Mouse (Mus musculus) MEL (cell line): Measurements from ENCODE around the gene Cldn3. TPM values are rescaled to one million over a fixed set of nuclear protein-coding genes. Genes with fewer than 3 reads are reported as not detected.

Experiments
- DNase-seq: peaks from one replicate; pipeline ENCODE4 v3.0.0; 2011; ENCODE audit warnings: low read depth, low spot score
- H3K27ac ChIP-seq: 2 replicates; pipeline ENCODE4 v1.5.1; 2012; ENCODE audit warnings: low read depth, mild to moderate bottlenecking, control low read depth, low read length, moderate library complexity; ENCODE audit not compliant: control insufficient read depth
- H3K27me3 ChIP-seq, 2 experiments: fragments of 150-350 bp in 1 of 2; sonication (generic) in 1 of 2; 2 replicates each; pipeline ENCODE4 v1.6.1; 2012; ENCODE audit warnings: low read length in 2 of 2, mild to moderate bottlenecking in 2 of 2, improper control_type of control experiment in 1 of 2, moderate library complexity in 1 of 2; ENCODE audit not compliant: insufficient read depth in 2 of 2, control insufficient read depth in 1 of 2
- H3K36me3 ChIP-seq, 2 experiments: 2 replicates each; pipeline ENCODE4 v1.6.1; 2012 to 2014; ENCODE audit warnings: low read length in 2 of 2, improper control_type of control experiment in 1 of 2, inconsistent platforms in 1 of 2, mild to moderate bottlenecking in 1 of 2; ENCODE audit not compliant: insufficient read depth in 2 of 2, control insufficient read depth in 1 of 2
- H3K4me1 ChIP-seq, 2 experiments: fragments of 150-350 bp in 1 of 2; sonication (generic) in 1 of 2; 2 replicates each; pipeline ENCODE4 v1.6.1; 2012; ENCODE audit warnings: low read length in 2 of 2, improper control_type of control experiment in 1 of 2, mild to moderate bottlenecking in 1 of 2; ENCODE audit not compliant: insufficient read depth in 2 of 2, control insufficient read depth in 1 of 2
- H3K4me3 ChIP-seq, 2 experiments: fragments of 150-350 bp in 1 of 2; sonication (generic) in 1 of 2; 2 replicates each; pipeline ENCODE4 v1.5.1; 2012; ENCODE audit warnings: low read depth in 2 of 2, low read length in 2 of 2, mild to moderate bottlenecking in 2 of 2, moderate library complexity in 2 of 2, control low read depth in 1 of 2, improper control_type of control experiment in 1 of 2; ENCODE audit not compliant: control insufficient read depth in 1 of 2, insufficient read depth in 1 of 2
- H3K79me2 ChIP-seq: 2 replicates; pipeline ENCODE4 v1.6.1; 2012; ENCODE audit warnings: mild to moderate bottlenecking, low read length, moderate library complexity; ENCODE audit not compliant: control insufficient read depth, poor library complexity, insufficient read depth
- H3K9ac ChIP-seq: 2 replicates; pipeline ENCODE4 v1.6.1; 2012; ENCODE audit warnings: low read depth, mild to moderate bottlenecking, control low read depth, low read length, moderate library complexity; ENCODE audit not compliant: control insufficient read depth, poor library complexity, severe bottlenecking
- H3K9me3 ChIP-seq: fragments of 150-350 bp; sonication (generic); replicated peaks from 2 replicates; pipeline ENCODE4 v1.6.1; 2012; ENCODE audit warnings: mild to moderate bottlenecking, low read length, improper control_type of control experiment, moderate library complexity; ENCODE audit not compliant: insufficient read depth
- BHLHE40 ChIP-seq: IDR thresholded peaks from 2 replicates; pipeline ENCODE4 v1.6.1; 2012; ENCODE audit warnings: low read depth, mild to moderate bottlenecking, inconsistent platforms, low read length, improper control_type of control experiment, borderline replicate concordance
- CHD2 ChIP-seq: IDR thresholded peaks from 2 replicates; pipeline ENCODE4 v1.6.1; 2011; ENCODE audit warnings: low read length, improper control_type of control experiment
- CTCF ChIP-seq, 3 experiments: IDR thresholded peaks in 2 of 3; conservative IDR thresholded peaks in 1 of 3; 2 replicates each; pipeline ENCODE4 v1.5.1; 2011 to 2012; ENCODE audit warnings: low read length in 3 of 3, low read depth in 2 of 3, mild to moderate bottlenecking in 2 of 3, improper control_type of control experiment in 1 of 3, inconsistent platforms in 1 of 3, mixed read lengths in 1 of 3, moderate library complexity in 1 of 3; ENCODE audit not compliant: control insufficient read depth in 1 of 3, insufficient read depth in 1 of 3, poor library complexity in 1 of 3, severe bottlenecking in 1 of 3
- EP300 ChIP-seq, 2 experiments: IDR thresholded peaks; 2 replicates each; pipeline ENCODE4 v1.6.1; 2011; ENCODE audit warnings: improper control_type of control experiment in 2 of 2, low read length in 2 of 2, low read depth in 1 of 2, mild to moderate bottlenecking in 1 of 2
- ETS1 ChIP-seq: IDR thresholded peaks from 2 replicates; pipeline ENCODE4 v1.6.1; 2012; ENCODE audit warnings: low read depth, mild to moderate bottlenecking, inconsistent platforms, low read length, improper control_type of control experiment, moderate library complexity
- GABPA ChIP-seq: IDR thresholded peaks from 2 replicates; pipeline ENCODE4 v1.6.1; 2012; ENCODE audit warnings: low read depth, mild to moderate bottlenecking, inconsistent platforms, low read length, improper control_type of control experiment, moderate library complexity
- GATA1 ChIP-seq: IDR thresholded peaks from 2 replicates; pipeline ENCODE4 v1.6.1; 2011; ENCODE audit warnings: low read depth, low read length, improper control_type of control experiment
- MAFK ChIP-seq: IDR thresholded peaks from 2 replicates; pipeline ENCODE4 v1.6.1; 2011; ENCODE audit warnings: low read depth, mild to moderate bottlenecking, low read length, improper control_type of control experiment, borderline replicate concordance
- MAX ChIP-seq: IDR thresholded peaks from 2 replicates; pipeline ENCODE4 v1.6.1; 2011; ENCODE audit warnings: low read length, improper control_type of control experiment
- MEF2A ChIP-seq: IDR thresholded peaks from 2 replicates; pipeline ENCODE4 v1.6.1; 2014; ENCODE audit warnings: low read depth, mild to moderate bottlenecking, inconsistent platforms, low read length, improper control_type of control experiment; ENCODE audit not compliant: poor library complexity, insufficient replicate concordance, severe bottlenecking; ENCODE audit errors: extremely low read depth
- MYB ChIP-seq: IDR thresholded peaks from 2 replicates; pipeline ENCODE4 v1.6.1; 2011; ENCODE audit warnings: mild to moderate bottlenecking, low read depth, low read length, improper control_type of control experiment
- MYC ChIP-seq: IDR thresholded peaks from 2 replicates; pipeline ENCODE4 v1.6.1; 2011; ENCODE audit warnings: low read depth, mild to moderate bottlenecking, low read length, improper control_type of control experiment, moderate library complexity
- NRF1 ChIP-seq: IDR thresholded peaks from 2 replicates; pipeline ENCODE4 v1.6.1; 2014; ENCODE audit warnings: low read depth, mild to moderate bottlenecking, inconsistent platforms, low read length, improper control_type of control experiment, moderate library complexity; ENCODE audit not compliant: poor library complexity, insufficient read depth, severe bottlenecking
- POLR2AphosphoS5 ChIP-seq: IDR thresholded peaks from 2 replicates; pipeline ENCODE4 v1.6.1; 2012; ENCODE audit warnings: low read depth, borderline replicate concordance, mild to moderate bottlenecking, inconsistent platforms, low read length, moderate library complexity, mixed read lengths
- RCOR1 ChIP-seq: IDR thresholded peaks from 2 replicates; pipeline ENCODE4 v1.6.1; 2012; ENCODE audit warnings: low read depth, mild to moderate bottlenecking, inconsistent platforms, low read length, improper control_type of control experiment
- TBP ChIP-seq: IDR thresholded peaks from 2 replicates; pipeline ENCODE4 v1.8.0; 2011; ENCODE audit warnings: low read depth, low read length, improper control_type of control experiment
- TCF12 ChIP-seq: IDR thresholded peaks from 2 replicates; pipeline ENCODE4 v1.6.1; 2014; ENCODE audit warnings: low read depth, mild to moderate bottlenecking, inconsistent platforms, low read length, improper control_type of control experiment, moderate library complexity
- USF1 ChIP-seq: IDR thresholded peaks from 2 replicates; pipeline ENCODE4 v1.6.1; 2014; ENCODE audit warnings: low read depth, mild to moderate bottlenecking, inconsistent platforms, low read length, improper control_type of control experiment, moderate library complexity
- ZC3H11A ChIP-seq: IDR thresholded peaks from 2 replicates; pipeline ENCODE4 v1.6.1; 2012; ENCODE audit warnings: low read depth, mild to moderate bottlenecking, inconsistent platforms, low read length, improper control_type of control experiment
- ZKSCAN1 ChIP-seq: IDR thresholded peaks from 2 replicates; pipeline ENCODE4 v1.6.1; 2012; ENCODE audit warnings: low read depth, mild to moderate bottlenecking, inconsistent platforms, low read length, improper control_type of control experiment, moderate library complexity
- ZMIZ1 ChIP-seq: IDR thresholded peaks from 2 replicates; pipeline ENCODE4 v1.6.1; 2012; ENCODE audit warnings: low read depth, mild to moderate bottlenecking, inconsistent platforms, low read length, improper control_type of control experiment, moderate library complexity
- polyA plus RNA-seq, 2 experiments: library from polyadenylated mRNA; stranded (reverse) in 1 of 2; unstranded in 1 of 2; fragments of >175 nt in 1 of 2; fragments of >200 nt in 1 of 2; gene quantifications; 2 replicates each; pipeline versions ENCODE4 v1.2.1 to v1.2.4; 2012; ENCODE audit warnings: low replicate concordance in 2 of 2, low read depth in 1 of 2; ENCODE audit not compliant: insufficient read length in 2 of 2, insufficient read depth in 1 of 2, missing spikeins in 1 of 2
- total RNA-seq: library from RNA; depleted of rRNA; stranded (reverse); fragments of 300-350 nt; gene quantifications from 2 replicates; pipeline ENCODE4 v1.2.3, GENCODE M21; 2012

Gene Cldn3
- total and polyA plus RNA-seq, 3 experiments, result 1.1 TPM; not detected in 2

DNA sequence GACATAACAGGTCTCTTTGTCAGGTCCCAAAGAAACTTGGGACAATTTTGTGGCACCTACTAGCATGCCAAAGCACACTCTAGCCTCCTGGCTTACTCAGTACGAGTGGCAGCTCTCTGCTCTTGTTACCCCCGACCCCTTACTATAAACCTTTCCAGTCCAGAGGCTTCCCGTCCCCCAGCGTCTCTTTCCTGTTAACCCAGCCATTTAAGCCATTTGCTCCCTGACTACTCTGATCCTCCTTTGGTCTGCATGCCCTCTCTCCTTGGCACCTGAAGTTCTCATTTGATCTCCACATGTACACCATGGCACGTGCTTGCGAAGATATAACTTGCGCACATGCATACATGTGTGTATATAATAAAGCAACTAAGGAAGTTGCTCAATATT is 24.3 kb downstream of the Cldn3 start:
- Histone ChIP-seq H3K4me1 (peaks cover 2 to 14% of the 10 kb centered on the region in 2 experiments; a peak in 3 of 4 replicates), H3K27ac (peak overlapping the region; percentile 92), H3K79me2 (peaks cover 5% of the 10 kb centered on the region; the same call in 1 of the 2 replicates), H3K27me3 (peaks cover 0 to 3% of the 10 kb centered on the region in 2 experiments; a peak in 2 of 4 replicates), H3K4me3 (peak overlapping the region; percentile 85 to 97), H3K9ac (peak overlapping the region; percentile 93), H3K36me3 (peaks cover 0 to 3% of the 10 kb centered on the region in 2 experiments; a peak in 2 of 4 replicates), H3K9me3 (no peaks in the 10 kb centered on the region)
- DNase-seq, result no peak
- TF ChIP-seq ETS1 (no peak), POLR2AphosphoS5 (no peak), ZC3H11A (no peak), CHD2 (no peak), USF1 (no peak)

DNA sequence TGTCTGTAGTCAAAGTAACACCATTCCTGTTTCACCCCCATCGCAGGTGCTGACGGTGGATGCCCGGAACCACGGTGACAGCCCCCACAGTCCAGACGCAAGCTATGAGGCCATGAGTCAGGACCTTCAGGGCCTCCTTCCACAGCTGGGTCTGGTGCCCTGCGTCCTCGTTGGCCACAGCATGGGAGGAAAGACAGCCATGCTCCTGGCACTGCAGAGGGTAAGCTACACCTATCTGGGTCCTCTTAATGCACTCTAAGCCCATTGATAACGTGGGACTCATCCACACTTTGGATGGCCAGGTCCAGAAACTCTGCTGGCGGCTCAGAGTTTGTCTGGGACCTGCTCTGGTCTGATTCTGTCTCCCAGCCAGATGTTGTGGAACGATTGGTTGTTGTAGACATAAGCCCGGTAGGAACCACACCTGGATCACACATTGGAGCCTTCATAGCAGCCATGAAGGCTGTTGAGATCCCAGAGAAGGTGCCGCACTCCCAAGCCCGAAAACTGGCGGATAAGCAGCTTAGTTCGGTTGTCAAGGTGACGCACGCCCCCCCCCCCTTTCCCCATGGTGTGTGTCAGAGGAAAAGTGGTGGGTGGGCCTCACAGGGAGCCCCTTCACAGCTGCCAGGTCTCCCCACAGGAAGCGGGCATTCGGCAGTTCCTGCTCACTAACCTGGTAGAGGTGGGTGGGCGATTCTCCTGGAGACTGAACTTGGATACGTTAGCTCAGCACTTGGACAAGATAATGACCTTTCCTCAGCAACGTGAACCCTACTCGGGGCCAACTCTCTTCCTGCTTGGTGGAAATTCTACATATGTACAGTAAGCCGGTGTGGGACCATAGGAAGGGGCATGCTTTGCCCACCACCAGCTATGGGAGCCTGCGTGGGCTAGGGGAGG is 25.1 kb downstream of the Cldn3 start:
- TF ChIP-seq GATA1 (no peak), ZC3H11A (no peak), MYC (no peak)
- H3K4me3 ChIP-seq, result no peak overlapping the region
- peaks cover 5% of the 10 kb centered on the region; the same call in 1 of the 2 replicates for H3K79me2 ChIP-seq
- no peak overlapping the region for H3K9ac ChIP-seq
- peaks cover 2 to 14% of the 10 kb centered on the region in 2 experiments; a peak in 3 of 4 replicates for H3K4me1 ChIP-seq
- no peak for DNase-seq
- no peaks in the 10 kb centered on the region for H3K27me3 ChIP-seq
- no peaks in the 10 kb centered on the region for H3K9me3 ChIP-seq
- H3K36me3 ChIP-seq, result peaks cover 0 to 3% of the 10 kb centered on the region in 2 experiments; a peak in 2 of 4 replicates
- no peak overlapping the region for H3K27ac ChIP-seq

DNA sequence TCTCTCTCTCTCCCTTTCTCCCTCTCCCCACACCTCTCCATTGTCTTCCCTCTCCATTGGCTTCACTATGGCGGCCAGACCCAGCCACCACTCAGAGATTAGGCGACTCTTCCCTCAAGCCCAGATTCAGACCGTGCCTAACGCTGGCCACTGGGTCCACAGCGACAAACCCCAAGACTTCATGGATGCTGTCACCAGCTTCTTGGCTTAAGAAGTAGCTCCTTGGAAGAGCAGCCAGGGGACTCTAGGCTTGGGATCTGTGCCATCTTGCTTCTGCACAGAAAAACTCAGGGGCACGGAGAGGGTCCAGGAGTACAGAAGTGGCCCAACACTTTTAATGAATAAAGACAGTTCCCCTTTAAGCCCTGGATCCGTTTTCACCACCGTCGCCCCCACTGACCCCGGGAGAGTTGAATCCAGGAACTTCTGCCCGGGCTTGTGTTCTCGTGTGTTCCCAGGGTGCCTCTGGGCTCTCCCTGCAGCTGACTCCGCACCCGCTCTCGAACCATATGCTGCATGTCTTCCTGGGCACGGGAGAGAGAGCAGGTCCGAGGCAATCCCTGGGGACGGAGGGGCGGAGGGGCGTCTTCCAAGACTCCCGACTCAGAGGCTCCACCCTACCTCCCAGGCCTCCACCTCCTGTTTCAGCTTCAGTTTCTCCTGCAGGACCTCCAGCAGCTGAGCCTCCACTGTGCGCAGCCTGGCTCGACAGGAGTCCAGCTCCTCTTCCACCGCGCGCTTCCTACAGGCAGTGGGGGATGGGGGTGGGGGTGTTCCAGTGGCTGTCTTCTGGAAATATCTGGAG is 26.0 kb downstream of the Cldn3 start:
- DNase-seq, result no peak
- H3K79me2 ChIP-seq, result peaks cover 5% of the 10 kb centered on the region; the same call in 1 of the 2 replicates
- H3K27ac ChIP-seq, result no peak overlapping the region
- peaks cover 2 to 14% of the 10 kb centered on the region in 2 experiments; a peak in 3 of 4 replicates for H3K4me1 ChIP-seq
- no peak overlapping the region for H3K4me3 ChIP-seq
- TF ChIP-seq ZKSCAN1 (no peak), ZMIZ1 (no peak), USF1 (no peak), TCF12 (no peak), TBP (no peak), MYB (no peak), GATA1 (no peak), CTCF (IDR thresholded peaks at IDR 0.05 in 2 of 3, conservative IDR thresholded peaks at IDR 0.05 in 1 of 3; ENCODE audit: control insufficient read depth in 1 of 3, insufficient read depth in 1 of 3, low read depth in 2 of 3, low read length in 3 of 3, poor library complexity in 1 of 3, severe bottlenecking in 1 of 3) (no peak), GABPA (no peak), RCOR1 (no peak), MEF2A (no peak), MAFK (no peak), BHLHE40 (no peak), EP300 (IDR thresholded peaks at IDR 0.05; ENCODE audit: low read depth in 1 of 2, low read length in 2 of 2) (no peak), MAX (no peak), NRF1 (no peak)
- H3K27me3 ChIP-seq, result no peaks in the 10 kb centered on the region
- H3K36me3 ChIP-seq, result peaks cover 0 to 3% of the 10 kb centered on the region in 2 experiments; a peak in 2 of 4 replicates
- no peaks in the 10 kb centered on the region for H3K9me3 ChIP-seq
- H3K9ac ChIP-seq, result no peak overlapping the region
